Mouse (Mus musculus) embryonic facial prominence, embryonic 14.5 days (tissue): ENCODE results near the gene 1700016K19Rik. TPM values are rescaled to one million over a fixed set of nuclear protein-coding genes. Genes with fewer than 3 reads are reported as not detected.

Experiments
- ATAC-seq: fragments of 200-750 bp; cut with Nextera tagmentation; 2 replicates; pipeline ENCODE4 v1.8.0; 2017; ENCODE audit warnings: low read depth, moderate number of reproducible peaks, moderate TSS enrichment
- DNase-seq: peaks from one replicate; pipeline ENCODE4 v3.0.0-alpha.2; 2015; ENCODE audit warnings: low spot score
- H3K27ac ChIP-seq: fragments of 300-500 bp; sonication (generic); replicated peaks from 2 replicates; pipeline ENCODE4 v1.5.1; 2014; ENCODE audit warnings: low read depth, mild to moderate bottlenecking, low read length, moderate library complexity
- H3K27me3 ChIP-seq: fragments of 300-500 bp; sonication (generic); replicated peaks from 2 replicates; pipeline ENCODE4 v1.6.1; 2014; ENCODE audit warnings: low read length; ENCODE audit not compliant: control insufficient read depth, insufficient read depth
- H3K36me3 ChIP-seq: fragments of 300-500 bp; sonication (generic); 2 replicates; pipeline ENCODE4 v1.6.1; 2014; ENCODE audit warnings: low read length, mixed read lengths; ENCODE audit not compliant: control insufficient read depth, insufficient read depth
- H3K4me1 ChIP-seq: fragments of 300-500 bp; sonication (generic); 2 replicates; pipeline ENCODE4 v1.6.1; 2014; ENCODE audit warnings: antibody characterized with exemption, low read length; ENCODE audit not compliant: control insufficient read depth, insufficient read depth
- H3K4me2 ChIP-seq: fragments of 300-500 bp; sonication (generic); 2 replicates; pipeline ENCODE4 v1.6.1; 2014; ENCODE audit warnings: low read depth, mild to moderate bottlenecking, low read length, moderate library complexity, mixed read lengths
- H3K4me3 ChIP-seq: fragments of 300-500 bp; sonication (generic); 2 replicates; pipeline ENCODE4 v1.5.1; 2014; ENCODE audit warnings: low read depth, mild to moderate bottlenecking, low read length
- H3K9ac ChIP-seq: fragments of 300-500 bp; sonication (generic); 2 replicates; pipeline ENCODE4 v1.6.1; 2014; ENCODE audit warnings: low read depth, mild to moderate bottlenecking, low read length, moderate library complexity, mixed read lengths
- H3K9me3 ChIP-seq: fragments of 300-500 bp; sonication (generic); 2 replicates; pipeline ENCODE4 v1.6.1; 2016; ENCODE audit warnings: low read length; ENCODE audit not compliant: control insufficient read depth
- WGBS: fragments of 180-500 bp; shearing (Covaris S2); extraction: QIAGEN DNeasy Blood & Tissue Kit; methylation state at CpG from one replicate; pipeline ENCODE4 v1.1.7; 2014; 5-methylcytosine and 5-hydroxymethylcytosine counted together
- polyA plus RNA-seq: library from polyadenylated mRNA; unstranded; fragments of >200 nt; fragmentation: Nextera tagmentation; extraction: Ambion mirVana; gene quantifications from 2 replicates; pipeline ENCODE4 v1.2.1, GENCODE M21; 2014

Gene 1700016K19Rik
- polyA plus RNA-seq, 1 experiment from 2014 or later: 7.3 TPM

DNA sequence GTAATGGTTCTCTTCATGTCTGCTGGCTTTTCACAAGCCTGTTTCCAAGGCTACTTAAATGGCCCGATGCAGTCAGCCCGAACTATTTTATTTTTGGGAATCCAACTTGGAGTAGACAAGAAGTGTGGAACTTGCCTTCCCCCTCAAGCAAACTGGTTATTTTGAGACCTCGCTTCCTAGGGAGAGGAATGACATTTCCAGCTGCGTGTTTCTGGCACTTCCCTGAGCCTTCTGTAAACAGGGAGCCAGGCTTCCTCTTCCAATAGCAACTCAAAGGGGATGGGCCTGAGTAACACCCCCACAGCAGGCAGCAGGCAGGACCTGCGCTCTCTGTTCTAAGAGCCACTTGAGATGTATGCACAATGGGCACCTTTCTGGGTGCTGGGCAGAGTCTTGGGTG, 43.2 kb downstream of the 1700016K19Rik start:
- Histone ChIP-seq H3K36me3 (0 out of 2 replicates have a peak, but pooled peaks cover 9% of the 10 kb centered on the region), H3K27me3 (no peaks in the 10 kb centered on the region), H3K9ac (no peak overlapping the region), H3K4me2 (0 out of 2 replicates have a peak overlapping the region, but pooled peaks have one; percentile 13), H3K27ac (peak overlapping the region; percentile 53), H3K9me3 (no peaks in the 10 kb centered on the region), H3K4me3 (no peak overlapping the region), H3K4me1 (peaks cover 21% of the 10 kb centered on the region)
- peak; percentile 26 for ATAC-seq
- WGBS: 16% methylated on average over 5 of the region's 5 CpGs
- DNase-seq: peak; percentile 81

DNA sequence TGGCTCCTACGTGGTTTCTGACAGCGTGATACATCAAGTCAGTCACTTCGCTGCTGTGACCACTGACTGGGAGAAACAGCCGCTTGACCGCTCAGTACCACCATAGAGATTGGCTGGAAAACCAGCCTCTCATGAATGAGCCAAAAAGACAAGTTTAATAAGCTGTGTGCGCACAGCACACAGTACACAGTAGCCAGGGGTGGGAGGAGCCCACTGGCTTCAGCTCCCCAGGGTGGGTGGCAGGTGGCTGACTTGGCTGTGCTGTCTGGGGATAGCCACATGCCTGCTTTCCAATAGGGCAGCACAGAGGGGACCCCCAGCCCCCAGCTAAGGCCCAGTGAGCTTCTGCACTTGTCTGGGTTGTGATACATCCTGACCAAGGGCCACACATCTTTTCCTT, 44.8 kb downstream of the 1700016K19Rik start:
- H3K9me3 ChIP-seq: no peaks in the 10 kb centered on the region
- DNase-seq (no peak), ATAC-seq (peak; percentile 69; the same call in 1 of the 2 replicates)
- 0 out of 2 replicates have a peak, but pooled peaks cover 9% of the 10 kb centered on the region for H3K36me3 ChIP-seq
- H3K4me2 ChIP-seq: no peak overlapping the region
- no peak overlapping the region for H3K9ac ChIP-seq
- H3K4me3 ChIP-seq: no peak overlapping the region
- no peak overlapping the region for H3K27ac ChIP-seq
- H3K27me3 ChIP-seq: no peaks in the 10 kb centered on the region
- WGBS: 70% methylated on average over 6 of the region's 6 CpGs
- H3K4me1 ChIP-seq: peaks cover 21% of the 10 kb centered on the region

DNA sequence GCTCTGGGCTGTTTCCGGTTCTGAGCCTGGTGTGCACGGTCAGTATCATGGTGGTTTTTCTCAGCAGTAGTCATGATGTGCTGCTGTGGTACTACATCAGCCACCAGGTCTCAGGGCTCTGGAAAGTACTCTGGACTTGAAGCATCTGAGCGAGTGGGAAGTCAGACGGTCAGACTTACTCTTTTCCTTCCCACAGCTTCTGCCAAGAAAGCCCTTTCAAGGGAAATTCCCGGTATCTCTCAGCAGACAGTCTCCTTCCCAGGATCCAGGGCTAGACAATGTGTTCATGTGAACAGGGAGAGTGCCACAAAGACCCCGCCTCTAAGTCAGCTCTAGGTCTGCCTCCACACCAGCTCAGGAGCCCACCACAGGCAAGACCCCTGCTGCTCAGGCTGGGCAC, 45.7 kb downstream of the 1700016K19Rik start:
- Histone ChIP-seq H3K9me3 (no peaks in the 10 kb centered on the region), H3K4me2 (no peak overlapping the region), H3K27ac (no peak overlapping the region), H3K4me1 (peaks cover 21% of the 10 kb centered on the region), H3K36me3 (0 out of 2 replicates have a peak, but pooled peaks cover 9% of the 10 kb centered on the region), H3K27me3 (no peaks in the 10 kb centered on the region), H3K4me3 (no peak overlapping the region), H3K9ac (no peak overlapping the region)
- WGBS: 78% methylated on average over 6 of the region's 6 CpGs
- DNase-seq (no peak), ATAC-seq (no peak)

DNA sequence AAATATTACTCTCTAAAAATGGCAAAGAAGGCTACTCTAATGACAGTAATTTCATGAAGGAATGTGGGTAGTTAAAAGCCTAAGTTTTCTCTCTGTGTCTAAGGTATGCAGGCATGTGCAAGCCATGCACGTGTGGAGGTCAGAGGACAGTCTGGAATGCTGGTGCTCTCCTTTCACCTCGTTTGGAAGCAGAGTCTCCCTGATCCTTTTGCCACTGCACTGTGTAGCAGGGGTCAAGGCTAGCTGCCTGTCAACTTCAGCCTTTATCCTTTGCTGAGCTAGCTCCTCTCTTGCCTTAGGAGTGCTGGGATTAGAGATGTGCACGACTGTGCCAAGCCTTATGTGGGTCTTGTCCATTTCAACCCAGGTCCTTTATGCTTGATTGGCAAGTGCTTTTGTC, 50.8 kb downstream of the 1700016K19Rik start:
- Histone ChIP-seq H3K9ac (no peak overlapping the region), H3K36me3 (0 out of 2 replicates have a peak, but pooled peaks cover 7% of the 10 kb centered on the region), H3K27me3 (no peaks in the 10 kb centered on the region), H3K4me3 (no peak overlapping the region), H3K4me2 (no peak overlapping the region), H3K27ac (no peak overlapping the region), H3K4me1 (0 out of 2 replicates have a peak, but pooled peaks cover 3% of the 10 kb centered on the region), H3K9me3 (no peaks in the 10 kb centered on the region)
- ATAC-seq: no peak
- WGBS: 29% methylated on average over 3 of the region's 3 CpGs
- no peak for DNase-seq

DNA sequence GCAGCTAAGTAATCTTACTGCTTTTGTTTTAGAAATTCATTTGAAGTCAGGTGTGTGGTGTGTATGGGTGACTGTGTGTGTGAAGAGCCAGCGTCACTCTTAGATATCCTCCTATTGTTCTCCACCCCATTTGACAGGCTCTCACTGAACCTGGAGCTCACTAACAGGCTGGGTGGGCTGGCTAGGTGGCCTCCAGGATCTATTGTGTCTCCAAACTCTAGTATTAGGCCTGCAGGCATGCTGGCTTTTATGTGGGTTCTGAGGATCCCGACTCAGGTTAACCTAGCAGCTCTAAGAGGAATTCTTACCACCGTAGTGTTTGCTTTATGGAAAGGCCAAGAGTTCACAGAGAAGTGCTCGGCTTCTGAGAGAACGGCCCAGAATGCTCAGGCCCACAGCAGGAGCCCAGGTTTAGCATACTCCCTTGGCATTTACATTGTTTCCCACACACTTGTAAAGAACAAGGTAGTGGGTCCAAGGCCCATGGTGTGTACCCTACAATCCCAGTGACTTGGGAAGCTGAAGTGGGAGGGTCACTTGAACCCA, 51.3 kb downstream of the 1700016K19Rik start:
- ATAC-seq (no peak), DNase-seq (no peak)
- H3K9me3 ChIP-seq: no peaks in the 10 kb centered on the region
- no peak overlapping the region for H3K4me2 ChIP-seq
- H3K27ac ChIP-seq: no peak overlapping the region
- H3K27me3 ChIP-seq: no peaks in the 10 kb centered on the region
- WGBS: 63% methylated on average over 5 of the region's 5 CpGs
- H3K4me3 ChIP-seq: no peak overlapping the region
- H3K36me3 ChIP-seq: 0 out of 2 replicates have a peak, but pooled peaks cover 1% of the 10 kb centered on the region
- H3K4me1 ChIP-seq: 0 out of 2 replicates have a peak, but pooled peaks cover 3% of the 10 kb centered on the region
- no peak overlapping the region for H3K9ac ChIP-seq

DNA sequence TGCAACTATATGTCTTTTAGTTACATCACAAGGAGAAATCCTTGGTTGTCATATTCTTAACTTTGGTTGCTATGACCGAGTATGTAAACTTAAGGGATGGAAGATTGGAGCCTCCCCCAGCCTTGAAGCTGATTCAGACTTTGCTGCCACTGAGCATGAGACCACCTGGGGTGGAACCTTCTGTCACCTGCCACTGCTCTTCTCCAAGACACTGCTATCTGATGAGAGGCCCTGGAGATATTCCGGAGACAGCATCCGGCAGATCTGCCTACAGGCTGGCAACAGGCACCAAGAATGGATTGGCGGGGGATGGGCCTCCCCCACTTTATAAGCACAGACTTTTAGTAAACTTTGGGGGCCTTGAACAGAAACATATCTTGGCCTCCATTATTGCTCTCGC, 52.8 kb downstream of the 1700016K19Rik start:
- no peak overlapping the region for H3K4me3 ChIP-seq
- H3K9ac ChIP-seq: no peak overlapping the region
- no peaks in the 10 kb centered on the region for H3K27me3 ChIP-seq
- no peaks in the 10 kb centered on the region for H3K9me3 ChIP-seq
- no peak overlapping the region for H3K4me2 ChIP-seq
- ATAC-seq (no peak), DNase-seq (no peak)
- 89% methylated on average over 5 of the region's 5 CpGs for WGBS
- H3K27ac ChIP-seq: no peak overlapping the region
- 0 out of 2 replicates have a peak, but pooled peaks cover 3% of the 10 kb centered on the region for H3K4me1 ChIP-seq
- no peaks in the 10 kb centered on the region for H3K36me3 ChIP-seq

Other genes with a start within 250 kb of the 1700016K19Rik start
- gene Doc2b, start 203.9 kb upstream of the 1700016K19Rik start, polyA plus RNA-seq: 1.2 and 1.7 TPM in 2 replicates
- 3.0 TPM in 2 replicates for gene Rph3al, start 61.5 kb upstream of the 1700016K19Rik start, polyA plus RNA-seq
- gene Rflnb, start 27.9 kb downstream of the 1700016K19Rik start, polyA plus RNA-seq: 45.3 and 45.6 TPM in 2 replicates
- gene Vps53, start 179.7 kb downstream of the 1700016K19Rik start, polyA plus RNA-seq: 32.4 and 36.6 TPM in 2 replicates
- gene Fam57a, start 179.8 kb downstream of the 1700016K19Rik start, polyA plus RNA-seq: 34.2 and 36.8 TPM in 2 replicates
- 0.79 and 0.96 TPM in 2 replicates for gene Dbil5, start 217.7 kb downstream of the 1700016K19Rik start, polyA plus RNA-seq
- 22.3 and 30.4 TPM in 2 replicates for gene Gemin4, start 217.8 kb downstream of the 1700016K19Rik start, polyA plus RNA-seq
- 21.1 and 23.8 TPM in 2 replicates for gene Mrm3, start 243.8 kb downstream of the 1700016K19Rik start, polyA plus RNA-seq
- gene Glod4, start 243.8 kb downstream of the 1700016K19Rik start, polyA plus RNA-seq: 129 and 133 TPM in 2 replicates